Mouse (Mus musculus) liver, embryonic 12.5 days (tissue): ENCODE data around the gene Glmn. TPM values are rescaled to one million over a fixed set of nuclear protein-coding genes. Genes with fewer than 3 reads are reported as not detected.
A peak's percentile ranks its signal among the peaks of the same experiment; 100 is the strongest.

ENCODE experiments used
- ATAC-seq: fragments of 200-750 bp; cut with Nextera tagmentation; 2 replicates; pipeline ENCODE4 v1.8.0; 2017; ENCODE audit warnings: moderate number of reproducible peaks, mild to moderate bottlenecking, moderate library complexity
- H3K27ac ChIP-seq: fragments of 300-500 bp; sonication (generic); 2 replicates; pipeline ENCODE4 v1.5.1; 2016; ENCODE audit warnings: mild to moderate bottlenecking
- H3K27me3 ChIP-seq: fragments of 300-500 bp; sonication (generic); replicated peaks from 2 replicates; pipeline ENCODE4 v1.6.1; 2016; ENCODE audit warnings: mild to moderate bottlenecking, moderate library complexity
- H3K36me3 ChIP-seq: fragments of 300-500 bp; sonication (generic); 2 replicates; pipeline ENCODE4 v1.6.1; 2016; ENCODE audit warnings: mild to moderate bottlenecking, moderate library complexity
- H3K4me1 ChIP-seq: fragments of 300-500 bp; sonication (generic); 2 replicates; pipeline ENCODE4 v1.6.1; 2016
- H3K4me2 ChIP-seq: fragments of 300-500 bp; sonication (generic); 2 replicates; pipeline ENCODE4 v1.6.1; 2016; ENCODE audit warnings: mild to moderate bottlenecking, moderate library complexity
- H3K4me3 ChIP-seq: fragments of 300-500 bp; sonication (generic); 2 replicates; pipeline ENCODE4 v1.5.1; 2016; ENCODE audit warnings: mild to moderate bottlenecking, moderate library complexity
- H3K9ac ChIP-seq: fragments of 300-500 bp; sonication (generic); 2 replicates; pipeline ENCODE4 v1.6.1; 2016; ENCODE audit warnings: mild to moderate bottlenecking, moderate library complexity
- H3K9me3 ChIP-seq: fragments of 300-500 bp; sonication (generic); replicated peaks from 2 replicates; pipeline ENCODE4 v1.6.1; 2016; ENCODE audit warnings: mild to moderate bottlenecking, moderate library complexity
- WGBS: fragments of 180-500 bp; shearing (Covaris S2); methylation state at CpG from one replicate; pipeline ENCODE4 v1.1.7; 2016; ENCODE audit not compliant: insufficient replicate concordance; 5-methylcytosine and 5-hydroxymethylcytosine counted together
- polyA plus RNA-seq: library from polyadenylated mRNA; unstranded; fragments of >200 nt; fragmentation: Nextera tagmentation; extraction: Ambion mirVana; gene quantifications from 2 replicates; pipeline ENCODE4 v1.2.1, GENCODE M21; 2016

The Glmn gene
- polyA plus RNA-seq, 1 experiment from 2014 or later: 12.2 TPM

- Histone ChIP-seq H3K4me2 (no peak overlapping the region), H3K4me1 (peaks cover 10% of the 10 kb centered on the region), H3K36me3 (no peaks in the 10 kb centered on the region), H3K4me3 (no peak overlapping the region), H3K27ac (no peak overlapping the region), H3K27me3 (no peaks in the 10 kb centered on the region; the same call in 1 of the 2 replicates), H3K9ac (no peak overlapping the region), H3K9me3 (no peaks in the 10 kb centered on the region)
- peak; percentile 79 for ATAC-seq
- WGBS: 75% methylated on average over 3 of the region's 3 CpGs
Observed at GRCm38 (mm10) chr5:107515453-107515852, 82.2 kb downstream of the Glmn start.

- peak; percentile 70 for ATAC-seq
- Histone ChIP-seq H3K36me3 (no peaks in the 10 kb centered on the region), H3K9me3 (no peaks in the 10 kb centered on the region), H3K4me3 (no peak overlapping the region), H3K27me3 (no peaks in the 10 kb centered on the region; the same call in 1 of the 2 replicates), H3K4me2 (no peak overlapping the region), H3K27ac (no peak overlapping the region), H3K9ac (no peak overlapping the region), H3K4me1 (peaks cover 10% of the 10 kb centered on the region)
- WGBS: 32% methylated on average over 7 of the region's 7 CpGs
Observed at GRCm38 (mm10) chr5:107513583-107513982, 84.1 kb downstream of the Glmn start.

GRCm38 (mm10) chr5:107511326-107511725 lies 86.4 kb downstream of the Glmn start:
- H3K27me3 ChIP-seq: no peaks in the 10 kb centered on the region
- no peak overlapping the region for H3K27ac ChIP-seq
- H3K4me3 ChIP-seq: no peak overlapping the region
- peaks cover 10% of the 10 kb centered on the region for H3K4me1 ChIP-seq
- H3K4me2 ChIP-seq: no peak overlapping the region
- H3K36me3 ChIP-seq: no peaks in the 10 kb centered on the region
- H3K9me3 ChIP-seq: no peaks in the 10 kb centered on the region
- 42% methylated on average over 2 of the region's 2 CpGs for WGBS
- no peak overlapping the region for H3K9ac ChIP-seq
- ATAC-seq: no peak

GRCm38 (mm10) chr5:107510503-107510902 lies 87.2 kb downstream of the Glmn start:
- 66% methylated on average over 10 of the region's 10 CpGs for WGBS
- H3K4me2 ChIP-seq: no peak overlapping the region
- no peaks in the 10 kb centered on the region for H3K27me3 ChIP-seq
- no peak for ATAC-seq
- H3K27ac ChIP-seq: no peak overlapping the region
- H3K4me1 ChIP-seq: peaks cover 5% of the 10 kb centered on the region
- no peak overlapping the region for H3K9ac ChIP-seq
- no peak overlapping the region for H3K4me3 ChIP-seq
- H3K36me3 ChIP-seq: no peaks in the 10 kb centered on the region
- no peaks in the 10 kb centered on the region for H3K9me3 ChIP-seq

GRCm38 (mm10) chr5:107507321-107507720 lies 90.4 kb downstream of the Glmn start, which contains the start of gene Gm42669:
Gm42669 (plus strand) TSS chr5:107507621.
- Histone ChIP-seq H3K4me1 (no peaks in the 10 kb centered on the region), H3K27ac (no peak within 1 kb of the TSS), H3K9ac (no peak within 1 kb of the TSS), H3K4me2 (no peak within 1 kb of the TSS), H3K27me3 (no peaks in the 10 kb centered on the region), H3K9me3 (no peaks in the 10 kb centered on the region), H3K4me3 (no peak within 1 kb of the TSS), H3K36me3 (no peaks in the 10 kb centered on the region)
- 71% methylated on average over 4 of the region's 4 CpGs for WGBS
- ATAC-seq: no peak

- H3K27me3 ChIP-seq: no peaks in the 10 kb centered on the region
- ATAC-seq: no peak
- no peak overlapping the region for H3K27ac ChIP-seq
- H3K9ac ChIP-seq: no peak overlapping the region
- no peaks in the 10 kb centered on the region for H3K9me3 ChIP-seq
- WGBS: 81% methylated on average over 1 of the region's 1 CpGs
- no peaks in the 10 kb centered on the region for H3K36me3 ChIP-seq
- H3K4me3 ChIP-seq: no peak overlapping the region
- no peaks in the 10 kb centered on the region for H3K4me1 ChIP-seq
- no peak overlapping the region for H3K4me2 ChIP-seq
Observed at GRCm38 (mm10) chr5:107500741-107501140, 96.9 kb downstream of the Glmn start.

- WGBS: 87% methylated on average over 5 of the region's 5 CpGs
- H3K4me3 ChIP-seq: no peak overlapping the region
- no peaks in the 10 kb centered on the region for H3K4me1 ChIP-seq
- no peak overlapping the region for H3K4me2 ChIP-seq
- H3K9ac ChIP-seq: no peak overlapping the region
- H3K27me3 ChIP-seq: no peaks in the 10 kb centered on the region
- H3K36me3 ChIP-seq: no peaks in the 10 kb centered on the region
- no peak for ATAC-seq
- no peaks in the 10 kb centered on the region for H3K9me3 ChIP-seq
- no peak overlapping the region for H3K27ac ChIP-seq
Observed at GRCm38 (mm10) chr5:107499891-107500535, 97.7 kb downstream of the Glmn start.

Other genes starting within 250 kb of the Glmn start
- 0.10 TPM in 1 of 2 replicates, not detected in the other for gene Ephx4, start 195.2 kb downstream of the Glmn start, polyA plus RNA-seq
- gene Lpcat2b, start 166.3 kb downstream of the Glmn start, polyA plus RNA-seq: not detected in 2 replicates
- 1.8 TPM in 2 replicates for gene Btbd8, start 159.9 kb downstream of the Glmn start, polyA plus RNA-seq
- gene Gm42669, start 90.3 kb downstream of the Glmn start, polyA plus RNA-seq: 0.06 TPM in 1 of 2 replicates, not detected in the other
- 0.17 TPM in 2 replicates for gene 1700028K03Rik, start 63.2 kb downstream of the Glmn start, polyA plus RNA-seq
- 9.1 and 10.6 TPM in 2 replicates for gene Rpap2, start 515 bp downstream of the Glmn start, polyA plus RNA-seq
- gene Gfi1, start 128.1 kb upstream of the Glmn start, polyA plus RNA-seq: 0.74 and 1.0 TPM in 2 replicates
- 0.39 and 0.45 TPM in 2 replicates for gene Ube2d2b, start 232.2 kb upstream of the Glmn start, polyA plus RNA-seq